Mouse (Mus musculus) hindbrain, embryonic 10.5 days (tissue): Measurements from ENCODE around the gene Lrrc36. TPM values are rescaled to one million over a fixed set of nuclear protein-coding genes. Genes with fewer than 3 reads are reported as not detected.

ENCODE experiments used
- DNase-seq: peaks from one replicate; pipeline ENCODE4 v3.0.0-alpha.2; 2017; ENCODE audit warnings: low spot score
- H3K27ac ChIP-seq: fragments of 300-500 bp; sonication (generic); 2 replicates; pipeline ENCODE4 v1.5.1; 2016; ENCODE audit warnings: mild to moderate bottlenecking, moderate library complexity
- H3K27me3 ChIP-seq: fragments of 300-500 bp; sonication (generic); 2 replicates; pipeline ENCODE4 v1.6.1; 2016; ENCODE audit warnings: mild to moderate bottlenecking; ENCODE audit not compliant: poor library complexity, insufficient read depth, severe bottlenecking
- H3K36me3 ChIP-seq: fragments of 300-500 bp; sonication (generic); 2 replicates; pipeline ENCODE4 v1.6.1; 2016; ENCODE audit warnings: mild to moderate bottlenecking, moderate library complexity
- H3K4me1 ChIP-seq: fragments of 300-500 bp; sonication (generic); replicated peaks from 2 replicates; pipeline ENCODE4 v1.6.1; 2016; ENCODE audit warnings: mild to moderate bottlenecking
- H3K4me3 ChIP-seq: fragments of 300-500 bp; sonication (generic); 2 replicates; pipeline ENCODE4 v1.5.1; 2016; ENCODE audit warnings: mild to moderate bottlenecking, moderate library complexity
- H3K9me3 ChIP-seq: fragments of 300-500 bp; sonication (generic); 2 replicates; pipeline ENCODE4 v1.6.1; 2016; ENCODE audit warnings: mild to moderate bottlenecking, moderate library complexity
- WGBS: fragments of 180-500 bp; shearing (Covaris S2); methylation state at CpG from one replicate; pipeline ENCODE4 v1.1.7; 2016; 5-methylcytosine and 5-hydroxymethylcytosine counted together
- polyA plus RNA-seq: library from polyadenylated mRNA; unstranded; fragments of >200 nt; fragmentation: Nextera tagmentation; extraction: Ambion mirVana; gene quantifications from 2 replicates; pipeline ENCODE4 v1.2.1, GENCODE M21; 2016

Gene Lrrc36
- polyA plus RNA-seq, 1 experiment from 2014 or later, result 2.5 TPM

DNA sequence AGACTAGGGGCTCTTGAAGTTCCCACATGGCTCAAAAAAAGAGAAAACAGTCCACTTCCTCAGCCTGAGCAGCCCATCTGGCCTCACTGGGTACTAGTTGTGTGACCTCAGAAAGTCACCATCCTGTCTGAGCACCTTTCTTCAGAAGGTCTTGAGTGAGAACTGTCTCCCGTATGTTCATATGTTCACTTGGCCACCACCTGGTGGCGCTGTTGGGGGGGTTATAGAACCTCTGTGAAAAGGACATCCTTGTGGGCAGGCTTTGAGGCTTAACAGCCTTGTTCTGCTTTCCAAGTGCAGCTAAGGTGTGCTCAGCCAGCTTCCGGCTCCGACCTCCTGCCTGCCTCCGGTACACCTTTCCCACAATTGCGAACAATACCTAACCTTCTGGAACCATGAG lies 68.1 kb downstream of the Lrrc36 start:
- Histone ChIP-seq H3K36me3 (peaks cover 7% of the 10 kb centered on the region), H3K4me1 (peaks cover 42% of the 10 kb centered on the region), H3K27ac (peak overlapping the region; percentile 70), H3K4me3 (no peak overlapping the region), H3K27me3 (peaks cover 3% of the 10 kb centered on the region; the same call in 1 of the 2 replicates), H3K9me3 (no peaks in the 10 kb centered on the region)
- DNase-seq, result no peak
- WGBS, result 73% methylated on average over 6 of the region's 6 CpGs

GRCm38 (mm10) chr8:105482123-105482522 lies 68.8 kb downstream of the Lrrc36 start:
- H3K9me3 ChIP-seq, result no peaks in the 10 kb centered on the region
- no peak for DNase-seq
- no peak overlapping the region for H3K27ac ChIP-seq
- peaks cover 35% of the 10 kb centered on the region for H3K4me1 ChIP-seq
- H3K36me3 ChIP-seq, result peaks cover 5% of the 10 kb centered on the region
- no peaks in the 10 kb centered on the region; the same call in 1 of the 2 replicates for H3K27me3 ChIP-seq
- H3K4me3 ChIP-seq, result no peak overlapping the region
- WGBS, result 89% methylated on average over 8 of the region's 8 CpGs

- Histone ChIP-seq H3K4me3 (no peak overlapping the region), H3K9me3 (no peaks in the 10 kb centered on the region)
- 32% methylated on average over 14 of the region's 14 CpGs for WGBS
These were observed 70.0 kb downstream of the Lrrc36 start for GRCm38 (mm10) chr8:105483212-105484029.

DNA sequence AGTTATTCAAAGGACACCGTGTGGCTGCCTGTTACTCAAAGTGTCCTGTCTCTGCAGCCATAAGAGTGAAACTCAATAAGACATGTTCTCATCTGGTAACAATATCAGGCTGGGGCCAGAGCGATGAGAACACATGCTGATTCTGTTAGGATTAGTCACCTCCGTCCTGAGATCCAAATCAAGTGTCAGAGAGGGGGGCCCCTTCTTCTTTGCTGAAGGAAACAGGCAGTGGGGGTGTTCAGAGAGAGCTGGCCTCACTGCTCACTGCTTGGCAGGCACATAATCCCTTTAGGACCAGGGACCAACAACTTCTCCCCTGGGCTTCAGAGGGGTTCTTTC lies 70.6 kb downstream of the Lrrc36 start:
- Histone ChIP-seq H3K36me3 (no peaks in the 10 kb centered on the region), H3K4me1 (peaks cover 35% of the 10 kb centered on the region), H3K27me3 (no peaks in the 10 kb centered on the region), H3K27ac (peak overlapping the region; percentile 10), H3K9me3 (no peaks in the 10 kb centered on the region), H3K4me3 (no peak overlapping the region)
- DNase-seq, result no peak
- WGBS, result 35% methylated on average over 3 of the region's 3 CpGs

More at GRCm38 (mm10) chr8:105483212-105484029, 70.0 kb downstream of the Lrrc36 start:
- DNase-seq, result peak; percentile 65
- H3K4me1 ChIP-seq, result peaks cover 35% of the 10 kb centered on the region
- peaks cover 4% of the 10 kb centered on the region for H3K36me3 ChIP-seq
- H3K27me3 ChIP-seq, result no peaks in the 10 kb centered on the region
- peak overlapping the region; percentile 10; the same call in 1 of the 2 replicates for H3K27ac ChIP-seq

DNA sequence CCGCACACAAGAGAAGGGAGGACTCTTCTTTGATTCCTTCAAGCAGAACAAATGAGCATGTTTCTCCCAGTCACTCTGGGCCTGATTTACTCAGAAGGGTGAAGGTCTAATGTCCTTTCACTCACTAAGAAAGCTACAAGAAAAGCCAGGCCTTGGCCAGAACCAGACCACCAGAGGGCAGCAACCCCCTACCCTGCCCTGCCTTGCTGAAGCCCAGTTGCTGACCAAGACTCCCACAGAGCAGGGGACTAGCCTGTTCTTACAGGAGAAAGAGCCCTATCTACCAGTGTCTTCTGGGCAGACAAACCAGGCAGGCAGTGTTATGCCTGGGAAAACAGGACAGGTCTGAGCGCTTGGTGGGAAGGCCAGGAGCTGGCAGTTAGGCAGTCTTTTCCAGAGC lies 71.0 kb downstream of the Lrrc36 start:
- H3K27ac ChIP-seq, result peak overlapping the region; percentile 10

DNA sequence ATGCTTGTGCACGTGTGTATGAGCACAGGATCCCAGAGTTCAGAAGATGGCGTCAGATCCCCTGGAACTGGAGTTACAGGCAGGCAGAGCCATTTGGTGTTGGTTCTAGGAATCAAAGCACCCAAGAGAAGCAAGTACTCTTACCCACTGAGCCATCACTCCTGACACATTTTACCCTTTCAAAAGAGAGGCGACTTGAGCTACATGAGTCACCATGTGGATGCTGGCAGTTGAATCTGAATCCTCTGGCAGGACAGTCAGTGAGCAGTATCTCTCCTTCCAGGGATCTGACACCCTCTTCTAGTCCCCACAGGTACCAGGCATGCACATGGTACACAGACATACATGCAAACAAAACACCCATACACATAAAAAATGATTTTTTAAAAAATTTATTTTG lies 74.7 kb downstream of the Lrrc36 start:
- no peaks in the 10 kb centered on the region for H3K9me3 ChIP-seq
- no peak overlapping the region for H3K27ac ChIP-seq
- peaks cover 27% of the 10 kb centered on the region for H3K4me1 ChIP-seq
- H3K27me3 ChIP-seq, result no peaks in the 10 kb centered on the region
- DNase-seq, result no peak
- 81% methylated on average over 3 of the region's 3 CpGs for WGBS
- no peaks in the 10 kb centered on the region for H3K36me3 ChIP-seq
- no peak overlapping the region for H3K4me3 ChIP-seq

More for the DNA sequence above, 71.0 kb downstream of the Lrrc36 start:
- H3K4me1 ChIP-seq, result peaks cover 35% of the 10 kb centered on the region
- no peaks in the 10 kb centered on the region for H3K9me3 ChIP-seq
- no peak overlapping the region for H3K4me3 ChIP-seq
- DNase-seq, result peak; percentile 83
- H3K27me3 ChIP-seq, result no peaks in the 10 kb centered on the region
- 12% methylated on average over 2 of the region's 2 CpGs for WGBS
- no peaks in the 10 kb centered on the region for H3K36me3 ChIP-seq

DNA sequence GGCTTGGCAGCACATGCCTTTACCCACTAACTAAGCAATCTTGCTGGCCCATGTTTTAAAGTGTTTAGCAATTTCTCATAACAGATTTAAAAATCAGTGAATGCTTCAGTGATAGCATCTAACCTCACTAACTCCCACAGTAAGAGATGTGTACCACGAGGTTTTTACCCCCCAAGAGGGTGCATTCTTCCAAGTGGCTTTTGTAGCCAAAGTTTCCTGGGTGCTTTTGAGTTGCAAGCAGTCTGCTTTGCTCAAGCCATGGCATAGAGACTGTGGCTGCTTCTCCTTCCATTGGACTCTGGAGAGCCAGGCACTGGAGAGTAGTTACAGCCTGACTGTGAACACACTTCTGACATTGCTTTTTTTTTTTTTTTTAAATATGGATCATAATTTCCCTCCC lies 75.9 kb downstream of the Lrrc36 start:
- peaks cover 15% of the 10 kb centered on the region for H3K4me1 ChIP-seq
- H3K9me3 ChIP-seq, result no peaks in the 10 kb centered on the region
- no peaks in the 10 kb centered on the region for H3K36me3 ChIP-seq
- DNase-seq, result no peak
- WGBS, result 59% methylated on average over 1 of the region's 1 CpGs
- H3K27me3 ChIP-seq, result no peaks in the 10 kb centered on the region
- no peak overlapping the region for H3K4me3 ChIP-seq
- no peak overlapping the region for H3K27ac ChIP-seq

DNA sequence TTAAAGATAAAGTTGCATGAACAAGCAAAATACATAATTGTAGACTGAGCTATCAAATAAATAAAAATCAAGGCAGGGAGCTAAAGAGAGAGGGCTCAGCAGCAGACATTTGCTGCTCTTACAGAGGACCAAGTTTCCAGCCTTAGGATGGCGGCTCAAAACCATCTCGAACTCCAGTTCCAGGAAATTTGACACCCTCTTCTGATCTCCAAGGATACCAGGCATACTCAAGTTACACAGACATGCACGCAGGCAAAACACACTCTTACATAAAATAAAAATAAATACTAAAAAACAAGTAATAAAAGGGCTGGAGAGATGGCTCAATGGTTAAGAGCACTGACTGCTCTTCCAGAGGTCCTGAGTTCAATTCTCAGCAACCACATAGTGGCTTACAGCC lies 80.1 kb downstream of the Lrrc36 start:
- H3K36me3 ChIP-seq, result no peaks in the 10 kb centered on the region
- peaks cover 33% of the 10 kb centered on the region for H3K4me1 ChIP-seq
- no peak overlapping the region for H3K27ac ChIP-seq
- no peaks in the 10 kb centered on the region for H3K9me3 ChIP-seq
- no peak for DNase-seq
- 48% methylated on average over 3 of the region's 3 CpGs for WGBS
- no peaks in the 10 kb centered on the region for H3K27me3 ChIP-seq
- H3K4me3 ChIP-seq, result no peak overlapping the region

DNA sequence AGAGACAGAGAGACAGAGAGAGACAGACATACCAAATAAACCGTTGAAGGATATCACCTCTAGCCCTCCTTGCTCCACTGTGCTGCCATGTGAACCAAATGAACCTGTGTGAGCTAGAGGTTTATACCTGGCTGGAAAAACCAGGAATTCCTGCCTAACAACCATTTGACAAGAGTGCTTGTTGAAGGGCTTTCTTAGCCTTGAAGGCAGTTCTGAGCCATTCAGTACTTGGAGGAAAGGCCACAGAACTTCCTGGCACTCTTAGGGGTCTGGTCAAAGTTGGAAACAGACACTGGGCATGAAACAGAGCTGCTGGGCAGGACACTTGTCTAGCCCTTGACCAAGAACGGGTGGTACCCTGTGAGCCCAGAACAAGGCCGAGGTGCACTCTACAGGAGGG lies 81.2 kb downstream of the Lrrc36 start:
- no peaks in the 10 kb centered on the region for H3K27me3 ChIP-seq
- H3K36me3 ChIP-seq, result no peaks in the 10 kb centered on the region
- H3K27ac ChIP-seq, result no peak overlapping the region
- H3K4me3 ChIP-seq, result no peak overlapping the region
- H3K9me3 ChIP-seq, result no peaks in the 10 kb centered on the region
- H3K4me1 ChIP-seq, result peaks cover 33% of the 10 kb centered on the region
- 83% methylated on average over 3 of the region's 3 CpGs for WGBS
- no peak for DNase-seq

DNA sequence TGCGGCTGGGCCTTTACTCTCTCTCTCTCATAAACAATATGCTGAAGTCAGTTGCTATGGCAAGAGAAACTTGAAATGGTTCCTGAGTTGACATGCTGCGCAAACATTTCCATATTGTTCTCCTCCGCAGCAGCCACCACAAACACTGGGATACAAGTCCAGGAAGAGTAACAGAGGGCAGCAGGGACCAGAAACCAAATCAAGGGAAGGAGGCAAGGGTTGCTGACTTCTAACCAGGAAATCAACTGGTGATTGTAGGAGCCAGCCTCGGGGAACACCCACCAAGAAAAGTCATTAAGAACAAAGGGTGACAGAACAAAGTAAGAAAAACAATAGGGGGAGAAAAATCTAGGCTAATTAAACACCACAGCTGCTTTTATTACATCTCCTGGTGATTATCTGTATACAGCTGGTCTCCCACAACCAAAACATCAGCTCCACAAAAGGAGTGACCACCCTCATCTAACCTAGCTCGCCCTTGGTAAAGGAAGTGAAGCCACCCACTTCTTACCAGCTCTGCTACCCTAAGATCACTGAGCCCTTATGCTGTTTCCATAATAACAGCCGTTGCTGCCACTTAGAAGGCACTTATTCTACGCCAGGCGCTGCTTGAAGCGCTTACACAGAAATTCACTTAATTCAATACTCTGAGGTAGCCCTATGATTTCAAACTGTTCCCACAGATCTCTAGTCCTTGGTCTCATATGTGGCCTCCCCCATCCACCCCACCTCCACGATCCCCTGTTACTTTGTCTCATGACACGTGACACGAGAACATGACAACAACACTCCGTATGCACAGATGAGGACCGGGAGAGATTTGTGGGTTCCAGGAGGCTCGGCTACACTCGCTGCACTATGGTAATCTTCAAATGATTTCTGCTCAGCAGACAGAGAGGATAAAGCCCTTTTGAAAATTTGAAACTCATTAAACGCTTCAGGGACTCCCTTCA lies 82.3 kb downstream of the Lrrc36 start:
- Histone ChIP-seq H3K27ac (no peak overlapping the region), H3K27me3 (no peaks in the 10 kb centered on the region), H3K36me3 (no peaks in the 10 kb centered on the region), H3K4me3 (peak overlapping the region; percentile 90), H3K4me1 (peaks cover 33% of the 10 kb centered on the region), H3K9me3 (no peaks in the 10 kb centered on the region)
- peak; percentile 18 for DNase-seq
- WGBS, result 40% methylated on average over 17 of the region's 17 CpGs

- under 1% methylated on average over 68 of the region's 68 CpGs for WGBS
- peak; percentile 93 for DNase-seq
- H3K36me3 ChIP-seq, result no peaks in the 10 kb centered on the region
- H3K27me3 ChIP-seq, result no peaks in the 10 kb centered on the region
- no peaks in the 10 kb centered on the region for H3K9me3 ChIP-seq
- peak within 1 kb of the TSS; percentile 90 for H3K27ac ChIP-seq
- peaks cover 33% of the 10 kb centered on the region for H3K4me1 ChIP-seq
- peak within 1 kb of the TSS; percentile 90 for H3K4me3 ChIP-seq
These were observed 83.2 kb downstream of the Lrrc36 start, which contains the start of gene Zdhhc1 for GRCm38 (mm10) chr8:105496439-105497180. TSS of gene Zdhhc1 (minus strand) at chr8:105496902.

DNA sequence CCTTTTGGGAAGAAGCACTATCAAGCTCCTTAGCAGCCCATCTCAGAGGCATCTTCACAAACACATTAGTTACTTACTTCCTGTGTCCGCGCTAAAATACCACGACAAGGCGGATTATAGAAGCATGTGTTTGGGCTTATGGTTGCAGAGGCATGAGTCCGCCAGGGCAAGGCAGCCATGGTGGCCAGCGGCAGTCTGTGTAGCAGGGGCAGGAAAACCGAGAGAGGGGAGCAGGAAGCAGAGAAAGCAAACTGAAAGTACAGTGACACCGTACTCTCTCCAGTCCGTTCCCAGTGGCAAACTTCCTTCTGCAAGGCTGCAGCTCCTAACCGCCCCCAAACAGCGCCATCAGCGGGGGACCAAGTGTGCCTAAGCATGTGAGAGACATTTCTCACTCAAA lies 86.4 kb downstream of the Lrrc36 start:
- WGBS, result 69% methylated on average over 12 of the region's 12 CpGs
- Histone ChIP-seq H3K4me1 (peaks cover 29% of the 10 kb centered on the region), H3K9me3 (no peaks in the 10 kb centered on the region), H3K27ac (no peak overlapping the region), H3K27me3 (no peaks in the 10 kb centered on the region), H3K4me3 (no peak overlapping the region), H3K36me3 (no peaks in the 10 kb centered on the region)
- DNase-seq, result no peak
